Comparison of ENCODE assay signal across 20 mouse cellular contexts in the genomic region with DNA sequence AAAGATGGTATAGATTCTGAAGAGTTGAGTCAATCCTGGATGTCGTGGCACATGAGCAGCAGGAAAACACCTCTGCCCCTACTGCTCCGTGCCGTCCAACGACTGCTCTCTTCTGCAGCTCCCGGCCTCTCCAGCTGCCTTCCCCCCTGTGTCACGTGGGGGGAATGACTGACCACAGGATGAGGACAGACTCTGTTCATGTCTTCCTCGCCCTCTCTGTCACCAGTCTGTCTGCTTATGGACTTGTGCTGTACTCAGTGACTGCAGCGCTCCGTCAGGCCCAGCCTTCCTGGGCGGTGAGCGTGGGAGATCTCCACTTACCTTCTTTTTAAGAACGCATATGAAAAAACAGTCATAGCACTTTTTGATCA. TPM values are rescaled to one million over a fixed set of nuclear protein-coding genes. Genes with fewer than 3 reads are reported as not detected.
DNase-seq lines count a peak whose midpoint lies in the region; ATAC-seq and TF ChIP-seq lines count a peak whose summit lies in the region.
"Had no signal": no experiment of that assay in that cellular context is flagged by ENCODE, and none has a peak within 500 bp of the region (broad histone marks: within the 10 kb centered on the region; RNA-seq: fewer than 3 reads in every experiment).

No protein-coding gene starts in this region.

- 87% methylated on average over 12 of the region's 12 CpGs for WGBS in embryonic facial prominence, embryonic 13.5 days
- 87% methylated on average over 12 of the region's 12 CpGs for WGBS in embryonic facial prominence, embryonic 10.5 days
- 83% methylated on average over 12 of the region's 12 CpGs for whole genome bisulfite sequencing in hindbrain, embryonic 12.5 days
- 84% methylated on average over 12 of the region's 12 CpGs for WGBS in hindbrain, embryonic 10.5 days
- WGBS in lung, embryonic 16.5 days: 72% methylated on average over 12 of the region's 12 CpGs
- 69% methylated on average over 12 of the region's 12 CpGs for WGBS in lung, adult 2 months
- WGBS in macrophage (ENCODE audit: missing documents): 84% methylated on average over 12 of the region's 12 CpGs

- H3K36me3 ChIP-seq in embryonic facial prominence, embryonic 13.5 days: peaks cover 65% of the 10 kb centered on the region
- peaks cover 89% of the 10 kb centered on the region for H3K36me3 ChIP-seq in embryonic facial prominence, embryonic 10.5 days (replicated peaks)
- peaks cover 54% of the 10 kb centered on the region for H3K36me3 ChIP-seq in hindbrain, embryonic 12.5 days
- peaks cover 74% of the 10 kb centered on the region for H3K36me3 ChIP-seq in hindbrain, embryonic 10.5 days
- H3K36me3 ChIP-seq in lung, embryonic 16.5 days (ENCODE audit: control insufficient read depth, insufficient read depth, low read length): peaks cover 13% of the 10 kb centered on the region
- peaks cover 72% of the 10 kb centered on the region for H3K36me3 ChIP-seq in macrophage (ENCODE audit: inconsistent target)

- TF ChIP-seq CTCF in lung, adult 2 months (IDR thresholded peaks at IDR 0.05; ENCODE audit: insufficient read depth, low read length): no peak

- no peaks in the 10 kb centered on the region for H3K79me2 ChIP-seq in macrophage (ENCODE audit: inconsistent target)

- ATAC-seq in embryonic facial prominence, embryonic 13.5 days (ENCODE audit: insufficient number of reproducible peaks, insufficient read depth, low FRiP score, low TSS enrichment, low read depth): no peak
- ATAC-seq in hindbrain, embryonic 12.5 days (ENCODE audit: low FRiP score): no peak
- peak; percentile 34; the same call in 1 of the 2 replicates for ATAC-seq in lung, embryonic 16.5 days (ENCODE audit: low read depth)
- ATAC-seq: forebrain, embryonic 15.5 days; inflammation-experienced regulatory T-cells, adult 6 months; liver, embryonic 12.5 days; midbrain, embryonic 15.5 days; Patski had no signal

- TF ChIP-seq POLR2A in lung, adult 2 months (IDR thresholded peaks at IDR 0.05; ENCODE audit: borderline replicate concordance, extremely low read depth, low read depth, low read length): no peak

- H3K4me1 ChIP-seq in embryonic facial prominence, embryonic 13.5 days: no peaks in the 10 kb centered on the region; the same call in 1 of the 2 replicates
- no peaks in the 10 kb centered on the region for H3K4me1 ChIP-seq in embryonic facial prominence, embryonic 10.5 days
- H3K4me1 ChIP-seq in hindbrain, embryonic 12.5 days: peaks cover 6% of the 10 kb centered on the region; the same call in 1 of the 2 replicates
- H3K4me1 ChIP-seq in hindbrain, embryonic 10.5 days (replicated peaks): no peaks in the 10 kb centered on the region
- H3K4me1 ChIP-seq in lung, embryonic 16.5 days (replicated peaks; ENCODE audit: control insufficient read depth, insufficient read depth, low read length): no peaks in the 10 kb centered on the region; the same call in 1 of the 2 replicates
- no peaks in the 10 kb centered on the region for H3K4me1 ChIP-seq in lung, adult 2 months (ENCODE audit: control insufficient read depth, insufficient read depth, low read length)
- H3K4me1 ChIP-seq: liver, embryonic 12.5 days; midbrain, embryonic 15.5 days had no signal

- H3K27me3 ChIP-seq in embryonic facial prominence, embryonic 13.5 days: no peaks in the 10 kb centered on the region
- H3K27me3 ChIP-seq in embryonic facial prominence, embryonic 10.5 days (replicated peaks; ENCODE audit: low read depth, poor library complexity, severe bottlenecking): no peaks in the 10 kb centered on the region
- no peaks in the 10 kb centered on the region for H3K27me3 ChIP-seq in hindbrain, embryonic 12.5 days
- H3K27me3 ChIP-seq in hindbrain, embryonic 10.5 days (ENCODE audit: insufficient read depth, poor library complexity, severe bottlenecking): no peaks in the 10 kb centered on the region
- H3K27me3 ChIP-seq in lung, embryonic 16.5 days (ENCODE audit: control insufficient read depth, insufficient read depth, low read depth, low read length): no peaks in the 10 kb centered on the region
- H3K27me3 ChIP-seq: forebrain, embryonic 15.5 days; liver, embryonic 12.5 days; midbrain, embryonic 15.5 days; neural tube, embryonic 12.5 days; Patski had no signal

- no peak for DNase-seq in embryonic facial prominence, embryonic 10.5 days (ENCODE audit: low spot score)
- DNase-seq in hindbrain, embryonic 10.5 days (ENCODE audit: low spot score): no peak
- no peak for DNase-seq in lung, adult 2 months
- DNase-seq in frontal cortex, adult 2 months (ENCODE audit: extremely low spot score in 1 of 2, low spot score in 1 of 2): no peak
- DNase-seq: layer of hippocampus, postnatal 36 days; lung, postnatal 4 days; retina, postnatal 1 day; thymus, postnatal 4 days had no signal

- H3K4me3 ChIP-seq in embryonic facial prominence, embryonic 13.5 days: no peak overlapping the region
- no peak overlapping the region for H3K4me3 ChIP-seq in embryonic facial prominence, embryonic 10.5 days
- H3K4me3 ChIP-seq in hindbrain, embryonic 12.5 days: no peak overlapping the region
- no peak overlapping the region for H3K4me3 ChIP-seq in hindbrain, embryonic 10.5 days
- no peak overlapping the region for H3K4me3 ChIP-seq in lung, embryonic 16.5 days (ENCODE audit: low read length)
- H3K4me3 ChIP-seq in lung, adult 2 months (replicated peaks; ENCODE audit: extremely low read depth, low read depth, low read length): no peak overlapping the region
- H3K4me3 ChIP-seq in macrophage (ENCODE audit: inconsistent target): no peak overlapping the region
- H3K4me3 ChIP-seq: forebrain, embryonic 15.5 days; liver, embryonic 12.5 days; midbrain, embryonic 15.5 days; neural tube, embryonic 12.5 days had no signal

- no peaks in the 10 kb centered on the region for H3K9me3 ChIP-seq in embryonic facial prominence, embryonic 13.5 days
- H3K9me3 ChIP-seq in embryonic facial prominence, embryonic 10.5 days: no peaks in the 10 kb centered on the region
- no peaks in the 10 kb centered on the region for H3K9me3 ChIP-seq in hindbrain, embryonic 12.5 days (replicated peaks)
- H3K9me3 ChIP-seq in hindbrain, embryonic 10.5 days: no peaks in the 10 kb centered on the region
- H3K9me3 ChIP-seq in lung, embryonic 16.5 days (ENCODE audit: control insufficient read depth, low read length): no peaks in the 10 kb centered on the region
- H3K9me3 ChIP-seq: forebrain, embryonic 15.5 days; liver, embryonic 12.5 days; midbrain, embryonic 15.5 days; neural tube, embryonic 12.5 days had no signal

- no peak overlapping the region for H3K4me2 ChIP-seq in embryonic facial prominence, embryonic 13.5 days
- no peak overlapping the region for H3K4me2 ChIP-seq in hindbrain, embryonic 12.5 days (replicated peaks)
- no peak overlapping the region for H3K4me2 ChIP-seq in lung, embryonic 16.5 days (ENCODE audit: low read depth, low read length)
- H3K4me2 ChIP-seq: forebrain, embryonic 15.5 days; liver, embryonic 12.5 days; midbrain, embryonic 15.5 days; neural tube, embryonic 12.5 days had no signal

- H3K9ac ChIP-seq in embryonic facial prominence, embryonic 13.5 days: 0 out of 2 replicates have a peak overlapping the region, but pooled peaks have one; percentile 32
- no peak overlapping the region for H3K9ac ChIP-seq in hindbrain, embryonic 12.5 days
- H3K9ac ChIP-seq in lung, embryonic 16.5 days (ENCODE audit: low read length): no peak overlapping the region
- H3K9ac ChIP-seq: forebrain, embryonic 15.5 days; liver, embryonic 12.5 days; midbrain, embryonic 15.5 days; neural tube, embryonic 12.5 days had no signal

- no peak overlapping the region for H3K27ac ChIP-seq in embryonic facial prominence, embryonic 13.5 days
- H3K27ac ChIP-seq in embryonic facial prominence, embryonic 10.5 days (replicated peaks): no peak overlapping the region
- 0 out of 2 replicates have a peak overlapping the region, but pooled peaks have one; percentile 48 for H3K27ac ChIP-seq in hindbrain, embryonic 12.5 days
- H3K27ac ChIP-seq in hindbrain, embryonic 10.5 days: no peak overlapping the region
- peak overlapping the region; percentile 56 for H3K27ac ChIP-seq in lung, embryonic 16.5 days (ENCODE audit: low read length)
- 0 out of 2 replicates have a peak overlapping the region, but pooled peaks have one; percentile 1 for H3K27ac ChIP-seq in macrophage
- H3K27ac ChIP-seq: forebrain, embryonic 15.5 days; liver, embryonic 12.5 days; midbrain, embryonic 15.5 days; neural tube, embryonic 12.5 days had no signal

RNA-seq across cellular contexts. Expression of a gene that starts 16.4 kb away (rescaled TPM):
- not detected in 2 replicates for polyA plus RNA-seq in embryonic facial prominence, embryonic 13.5 days (2015; fragmentation: Nextera tagmentation; extraction: Ambion mirVana)
- polyA plus RNA-seq in embryonic facial prominence, embryonic 10.5 days (2016; fragmentation: Nextera tagmentation; extraction: Ambion mirVana): not detected in 2 replicates
- not detected in 2 replicates for polyA plus RNA-seq in hindbrain, embryonic 12.5 days (2016; fragmentation: Nextera tagmentation; extraction: Ambion mirVana)
- polyA plus RNA-seq in hindbrain, embryonic 10.5 days (2016; fragmentation: Nextera tagmentation; extraction: Ambion mirVana): not detected in 2 replicates
- not detected in 2 replicates for polyA plus RNA-seq in lung, embryonic 16.5 days (2015; fragmentation: Nextera tagmentation; extraction: Ambion mirVana)
- polyA plus RNA-seq in lung, adult 2 months (2012; rRNA removed): not detected in 2 replicates
- total RNA-seq in macrophage (2018; cell fraction: chromatin; rRNA removed): 1 to 10 TPM in 1 of 26 experiments, not detected in 25; 1.0 TPM
- total RNA-seq in macrophage (2018; cell fraction: cytosol; rRNA removed): not detected
- total RNA-seq in macrophage (2018; cell fraction: nucleus; rRNA removed): not detected
- polyA plus RNA-seq in macrophage (2018): not detected in 3 replicates
- polyA plus RNA-seq in frontal cortex, adult 2 months (2012; rRNA removed): not detected in 2 replicates
- total RNA-seq: gastrocnemius, adult 8-10 months; layer of hippocampus, postnatal 36 days had no signal
- polyA plus RNA-seq: cerebellum, adult 2 months; forebrain, embryonic 15.5 days; inflammation-experienced regulatory T-cells, adult 6 months; liver, embryonic 12.5 days; neural tube, embryonic 12.5 days; Patski had no signal

RNA-seq across cellular contexts. Expression of a gene that starts 34.5 kb away (rescaled TPM):
- polyA plus RNA-seq in embryonic facial prominence, embryonic 13.5 days (2015; fragmentation: Nextera tagmentation; extraction: Ambion mirVana): 9.4 and 13.0 TPM in 2 replicates
- 8.1 and 9.8 TPM in 2 replicates for polyA plus RNA-seq in embryonic facial prominence, embryonic 10.5 days (2016; fragmentation: Nextera tagmentation; extraction: Ambion mirVana)
- 10.7 and 14.2 TPM in 2 replicates for polyA plus RNA-seq in hindbrain, embryonic 12.5 days (2016; fragmentation: Nextera tagmentation; extraction: Ambion mirVana)
- polyA plus RNA-seq in hindbrain, embryonic 10.5 days (2016; fragmentation: Nextera tagmentation; extraction: Ambion mirVana): 11.7 and 14.9 TPM in 2 replicates
- 15.5 and 19.2 TPM in 2 replicates for polyA plus RNA-seq in lung, embryonic 16.5 days (2015; fragmentation: Nextera tagmentation; extraction: Ambion mirVana)
- polyA plus RNA-seq in lung, adult 2 months (2012; rRNA removed): 13.3 and 16.8 TPM in 2 replicates
- 10 to 100 TPM in 24 of 26 experiments, 1 to 10 TPM in 2; 6.5 to 60.3 (median 26.5) TPM for total RNA-seq in macrophage (2018; cell fraction: chromatin; rRNA removed)
- 100 to 1,000 TPM in 25 of 26 experiments, 10 to 100 TPM in 1; 98.5 to 199 (median 142) TPM for total RNA-seq in macrophage (2018; cell fraction: cytosol; rRNA removed)
- total RNA-seq in macrophage (2018; cell fraction: nucleus; rRNA removed): 10 to 100 TPM; 15.2 to 69.7 (median 42.8) TPM
- 106 to 251 TPM (median 119 TPM) in 3 replicates for polyA plus RNA-seq in macrophage (2018)
- polyA plus RNA-seq in frontal cortex, adult 2 months (2012; rRNA removed): 56.0 and 58.3 TPM in 2 replicates

RNA-seq across cellular contexts. Expression of a gene that starts 43.3 kb away (rescaled TPM):
- polyA plus RNA-seq in embryonic facial prominence, embryonic 13.5 days (2015; fragmentation: Nextera tagmentation; extraction: Ambion mirVana): 36.6 and 37.5 TPM in 2 replicates
- 24.2 and 24.6 TPM in 2 replicates for polyA plus RNA-seq in embryonic facial prominence, embryonic 10.5 days (2016; fragmentation: Nextera tagmentation; extraction: Ambion mirVana)
- polyA plus RNA-seq in hindbrain, embryonic 12.5 days (2016; fragmentation: Nextera tagmentation; extraction: Ambion mirVana): 51.1 and 51.4 TPM in 2 replicates
- polyA plus RNA-seq in hindbrain, embryonic 10.5 days (2016; fragmentation: Nextera tagmentation; extraction: Ambion mirVana): 25.9 and 31.4 TPM in 2 replicates
- polyA plus RNA-seq in lung, embryonic 16.5 days (2015; fragmentation: Nextera tagmentation; extraction: Ambion mirVana): 29.7 and 34.1 TPM in 2 replicates
- 27.3 and 51.1 TPM in 2 replicates for polyA plus RNA-seq in lung, adult 2 months (2012; rRNA removed)
- 10 to 100 TPM; 10.9 to 46.1 (median 27.1) TPM for total RNA-seq in macrophage (2018; cell fraction: chromatin; rRNA removed)
- total RNA-seq in macrophage (2018; cell fraction: cytosol; rRNA removed): 10 to 100 TPM; 21.8 to 37.0 (median 28.8) TPM
- total RNA-seq in macrophage (2018; cell fraction: nucleus; rRNA removed): 10 to 100 TPM; 18.0 to 54.1 (median 35.5) TPM
- 22.0 to 27.2 TPM (median 26.8 TPM) in 3 replicates for polyA plus RNA-seq in macrophage (2018)
- polyA plus RNA-seq in frontal cortex, adult 2 months (2012; rRNA removed): 16.4 and 17.3 TPM in 2 replicates

Comparison
In these comparisons a context has a peak if more than half of its experiments do, and no peak if none do; other contexts are left out.
1. H3K27ac ChIP-seq: peak in hindbrain, embryonic 12.5 days (single experiment), lung, embryonic 16.5 days (single experiment) and macrophage (single experiment); none in embryonic facial prominence, embryonic 13.5 days (single experiment), embryonic facial prominence, embryonic 10.5 days (single experiment) and hindbrain, embryonic 10.5 days (single experiment).